Mouse (Mus musculus) intestine, postnatal 0 days (tissue): ENCODE measurements around the gene Arhgdia. TPM values are rescaled to one million over a fixed set of nuclear protein-coding genes. Genes with fewer than 3 reads are reported as not detected.

Experiments used
- ATAC-seq: fragments of 200-750 bp; cut with Nextera tagmentation; 2 replicates; pipeline ENCODE4 v1.8.0; 2017; ENCODE audit warnings: mild to moderate bottlenecking, moderate TSS enrichment, moderate library complexity
- H3K27ac ChIP-seq: fragments of 300-500 bp; sonication (generic); 2 replicates; pipeline ENCODE4 v1.5.1; 2014; ENCODE audit warnings: mild to moderate bottlenecking, low read depth, low read length, moderate library complexity
- H3K27me3 ChIP-seq: fragments of 300-500 bp; sonication (generic); replicated peaks from 2 replicates; pipeline ENCODE4 v1.6.1; 2014; ENCODE audit warnings: low read length, mixed read lengths; ENCODE audit not compliant: control insufficient read depth, insufficient read depth
- H3K36me3 ChIP-seq: fragments of 300-500 bp; sonication (generic); 2 replicates; pipeline ENCODE4 v1.6.1; 2014; ENCODE audit warnings: mild to moderate bottlenecking, moderate library complexity; ENCODE audit not compliant: control insufficient read depth, insufficient read depth
- H3K4me1 ChIP-seq: fragments of 300-500 bp; sonication (generic); replicated peaks from 2 replicates; pipeline ENCODE4 v1.6.1; 2014; ENCODE audit warnings: antibody characterized with exemption, low read length, mixed read lengths; ENCODE audit not compliant: control insufficient read depth, insufficient read depth
- H3K4me2 ChIP-seq: fragments of 300-500 bp; sonication (generic); replicated peaks from 2 replicates; pipeline ENCODE4 v1.6.1; 2014; ENCODE audit warnings: low read depth, mild to moderate bottlenecking, moderate library complexity
- H3K4me3 ChIP-seq: fragments of 300-500 bp; sonication (generic); 2 replicates; pipeline ENCODE4 v1.5.1; 2014; ENCODE audit warnings: low read depth, low read length
- H3K9ac ChIP-seq: fragments of 300-500 bp; sonication (generic); 2 replicates; pipeline ENCODE4 v1.6.1; 2014; ENCODE audit warnings: mild to moderate bottlenecking, low read depth, low read length
- H3K9me3 ChIP-seq: fragments of 300-500 bp; sonication (generic); 2 replicates; pipeline ENCODE4 v1.6.1; 2016; ENCODE audit warnings: mixed run types; ENCODE audit not compliant: control insufficient read depth
- CTCF ChIP-seq: sonication (generic); IDR thresholded peaks from 2 replicates; pipeline ENCODE4 v1.5.1; 2016; ENCODE audit warnings: low read depth, mild to moderate bottlenecking, control low read depth, antibody characterized with exemption, moderate library complexity
- WGBS: fragments of 180-500 bp; shearing (Covaris S2); extraction: QIAGEN DNeasy Blood & Tissue Kit; methylation state at CpG from one replicate; pipeline ENCODE4 v1.1.7; 2014; 5-methylcytosine and 5-hydroxymethylcytosine counted together
- microRNA-seq: library from miRNA; unstranded; fragments of <30 nt; microRNA quantifications from one replicate; pipeline ENCODE4, GENCODE M21; 2016
- polyA plus RNA-seq: library from polyadenylated mRNA; unstranded; fragments of >200 nt; fragmentation: Nextera tagmentation; extraction: Ambion mirVana; gene quantifications from 2 replicates; pipeline ENCODE4 v1.2.1, GENCODE M21; 2015

Gene Arhgdia
- polyA plus RNA-seq, 1 experiment from 2014 or later, result 493 TPM

GRCm38 (mm10) chr11:120531646-120532045, 49.8 kb downstream of the Arhgdia start:
- no peak for TF ChIP-seq CTCF
- ATAC-seq, result no peak
- Histone ChIP-seq H3K27me3 (peaks cover 50% of the 10 kb centered on the region), H3K4me2 (no peak overlapping the region), H3K4me1 (peaks cover 5% of the 10 kb centered on the region; the same call in 1 of the 2 replicates), H3K36me3 (no peaks in the 10 kb centered on the region), H3K27ac (no peak overlapping the region), H3K9ac (no peak overlapping the region), H3K9me3 (no peaks in the 10 kb centered on the region), H3K4me3 (no peak overlapping the region)
- 28% methylated on average over 9 of the region's 9 CpGs for WGBS

GRCm38 (mm10) chr11:120530085-120530964, 51.1 kb downstream of the Arhgdia start, which contains the start of gene Gcgr:
Gene Gcgr (plus strand): TSS chr11:120530699.
- peaks cover 50% of the 10 kb centered on the region for H3K27me3 ChIP-seq
- TF ChIP-seq CTCF, result no peak
- peaks cover 5% of the 10 kb centered on the region; the same call in 1 of the 2 replicates for H3K4me1 ChIP-seq
- H3K4me3 ChIP-seq, result peak within 1 kb of the TSS; percentile 42
- 12% methylated on average over 52 of the region's 62 CpGs for WGBS
- no peak for ATAC-seq
- no peaks in the 10 kb centered on the region for H3K36me3 ChIP-seq
- H3K27ac ChIP-seq, result no peak within 1 kb of the TSS
- H3K9me3 ChIP-seq, result no peaks in the 10 kb centered on the region
- H3K4me2 ChIP-seq, result peak within 1 kb of the TSS; percentile 70
- peak within 1 kb of the TSS; percentile 48 for H3K9ac ChIP-seq

GRCm38 (mm10) chr11:120528903-120529302, 52.5 kb downstream of the Arhgdia start:
- Histone ChIP-seq H3K4me1 (peaks cover 5% of the 10 kb centered on the region; the same call in 1 of the 2 replicates), H3K4me3 (no peak overlapping the region), H3K27me3 (peaks cover 45% of the 10 kb centered on the region), H3K9ac (no peak overlapping the region; the same call in 1 of the 2 replicates), H3K36me3 (no peaks in the 10 kb centered on the region), H3K9me3 (no peaks in the 10 kb centered on the region), H3K4me2 (no peak overlapping the region), H3K27ac (no peak overlapping the region)
- no peak for ATAC-seq
- WGBS, result 65% methylated on average over 4 of the region's 4 CpGs
- TF ChIP-seq CTCF, result no peak

Small RNAs within 50 kb of the gene (microRNA-seq; reads per million reads assigned to microRNA genes)
- 0.82 reads per million for gene Mir6936

Other genes with a start within 250 kb of the Arhgdia start
- gene Actg1, start 233.1 kb downstream of the Arhgdia start, polyA plus RNA-seq, result 1,513 and 1,605 TPM in 2 replicates
- 0.14 and 0.16 TPM in 2 replicates for gene Fscn2, start 220.1 kb downstream of the Arhgdia start, polyA plus RNA-seq
- gene Faap100, start 202.9 kb downstream of the Arhgdia start, polyA plus RNA-seq, result 9.7 and 11.7 TPM in 2 replicates
- gene Nploc4, start 143.9 kb downstream of the Arhgdia start, polyA plus RNA-seq, result 15.6 and 16.3 TPM in 2 replicates
- not detected in 2 replicates for gene Tspan10, start 139.0 kb downstream of the Arhgdia start, polyA plus RNA-seq
- 0.22 TPM in 1 of 2 replicates, not detected in the other for gene Pde6g, start 128.1 kb downstream of the Arhgdia start, polyA plus RNA-seq
- gene Oxld1, start 123.6 kb downstream of the Arhgdia start, polyA plus RNA-seq, result 15.5 and 17.6 TPM in 2 replicates
- gene Ccdc137, start 123.5 kb downstream of the Arhgdia start, polyA plus RNA-seq, result 14.1 and 16.0 TPM in 2 replicates
- 22.8 and 23.3 TPM in 2 replicates for gene Arl16, start 114.0 kb downstream of the Arhgdia start, polyA plus RNA-seq
- gene Mrpl12, start 97.0 kb downstream of the Arhgdia start, polyA plus RNA-seq, result 204 and 208 TPM in 2 replicates
- gene Slc25a10, start 89.8 kb downstream of the Arhgdia start, polyA plus RNA-seq, result 139 and 143 TPM in 2 replicates
- gene Gcgr, start 50.9 kb downstream of the Arhgdia start, polyA plus RNA-seq, result 1.0 and 1.6 TPM in 2 replicates
- gene Mcrip1, start 31.9 kb downstream of the Arhgdia start, polyA plus RNA-seq, result 68.7 and 73.4 TPM in 2 replicates
- gene Ppp1r27, start 30.5 kb downstream of the Arhgdia start, polyA plus RNA-seq, result 1.4 and 1.6 TPM in 2 replicates
- gene P4hb, start 8.4 kb downstream of the Arhgdia start, polyA plus RNA-seq, result 2,516 and 2,539 TPM in 2 replicates
- 209 and 226 TPM in 2 replicates for gene Alyref, start 16.7 kb upstream of the Arhgdia start, polyA plus RNA-seq
- gene Anapc11, start 16.8 kb upstream of the Arhgdia start, polyA plus RNA-seq, result 107 and 108 TPM in 2 replicates
- 3.4 and 3.5 TPM in 2 replicates for gene Npb, start 26.9 kb upstream of the Arhgdia start, polyA plus RNA-seq
- gene Pcyt2, start 36.3 kb upstream of the Arhgdia start, polyA plus RNA-seq, result 320 and 378 TPM in 2 replicates
- gene Sirt7, start 43.6 kb upstream of the Arhgdia start, polyA plus RNA-seq, result 73.1 and 77.7 TPM in 2 replicates
- gene Mafg, start 52.0 kb upstream of the Arhgdia start, polyA plus RNA-seq, result 40.2 and 49.1 TPM in 2 replicates
- gene Pycr1, start 62.1 kb upstream of the Arhgdia start, polyA plus RNA-seq, result 5.3 and 6.5 TPM in 2 replicates
- not detected in 2 replicates for gene Myadml2, start 66.5 kb upstream of the Arhgdia start, polyA plus RNA-seq
- gene Notum, start 79.6 kb upstream of the Arhgdia start, polyA plus RNA-seq, result 0.39 and 0.68 TPM in 2 replicates
- gene Aspscr1, start 91.3 kb upstream of the Arhgdia start, polyA plus RNA-seq, result 105 and 106 TPM in 2 replicates
- 127 and 131 TPM in 2 replicates for gene Cenpx, start 132.1 kb upstream of the Arhgdia start, polyA plus RNA-seq
- gene Lrrc45, start 132.3 kb upstream of the Arhgdia start, polyA plus RNA-seq, result 13.5 and 14.5 TPM in 2 replicates
- gene Rac3, start 139.8 kb upstream of the Arhgdia start, polyA plus RNA-seq, result 9.0 TPM in 2 replicates
- 81.1 and 88.6 TPM in 2 replicates for gene Dcxr, start 145.7 kb upstream of the Arhgdia start, polyA plus RNA-seq
- 1.2 and 1.6 TPM in 2 replicates for gene Cbr2, start 150.5 kb upstream of the Arhgdia start, polyA plus RNA-seq
- gene Hmga1b, start 181.2 kb upstream of the Arhgdia start, polyA plus RNA-seq, result 10.8 and 12.2 TPM in 2 replicates
- 22.8 and 23.7 TPM in 2 replicates for gene Rfng, start 202.6 kb upstream of the Arhgdia start, polyA plus RNA-seq
- gene Gps1, start 202.6 kb upstream of the Arhgdia start, polyA plus RNA-seq, result 70.9 and 74.8 TPM in 2 replicates
- gene Dus1l, start 214.8 kb upstream of the Arhgdia start, polyA plus RNA-seq, result 45.5 and 48.5 TPM in 2 replicates
- gene Fasn, start 242.9 kb upstream of the Arhgdia start, polyA plus RNA-seq, result 10.1 and 11.3 TPM in 2 replicates